Mouse (Mus musculus) yolk sac, embryonic 10.5 days (tissue): ENCODE results near the gene Gm45713.
A peak's percentile ranks its signal among the peaks of the same experiment; 100 is the strongest.

Source experiments
- DNase-seq: peaks from one replicate; pipeline ENCODE4 v3.0.0-alpha.2; 2017; ENCODE audit warnings: low spot score

The Gm45713 gene

DNA sequence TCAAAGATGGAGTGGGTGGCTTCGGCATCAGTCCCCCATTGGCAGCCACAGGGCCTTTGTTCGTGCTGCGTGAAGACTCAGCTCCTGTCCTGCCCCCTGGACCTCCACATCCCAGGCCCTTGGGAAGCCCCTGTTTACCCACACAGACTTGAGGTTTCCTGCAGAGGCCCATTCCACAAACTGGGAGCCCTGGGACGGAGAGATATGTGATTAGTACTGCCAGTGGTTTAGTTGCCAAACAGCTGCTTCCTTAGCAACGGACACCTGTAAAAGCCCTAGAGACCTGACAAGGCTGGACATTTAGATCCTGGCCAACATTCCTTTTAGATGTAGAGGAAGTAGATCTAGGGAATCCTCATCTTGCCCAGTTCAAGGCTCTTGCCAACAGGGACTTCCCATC lies 5.9 kb upstream of the Gm45713 start:
- DNase-seq: no peak

GRCm38 (mm10) chr7:45141319-45141718 lies 5.3 kb upstream of the Gm45713 start:
- no peak for DNase-seq

DNA sequence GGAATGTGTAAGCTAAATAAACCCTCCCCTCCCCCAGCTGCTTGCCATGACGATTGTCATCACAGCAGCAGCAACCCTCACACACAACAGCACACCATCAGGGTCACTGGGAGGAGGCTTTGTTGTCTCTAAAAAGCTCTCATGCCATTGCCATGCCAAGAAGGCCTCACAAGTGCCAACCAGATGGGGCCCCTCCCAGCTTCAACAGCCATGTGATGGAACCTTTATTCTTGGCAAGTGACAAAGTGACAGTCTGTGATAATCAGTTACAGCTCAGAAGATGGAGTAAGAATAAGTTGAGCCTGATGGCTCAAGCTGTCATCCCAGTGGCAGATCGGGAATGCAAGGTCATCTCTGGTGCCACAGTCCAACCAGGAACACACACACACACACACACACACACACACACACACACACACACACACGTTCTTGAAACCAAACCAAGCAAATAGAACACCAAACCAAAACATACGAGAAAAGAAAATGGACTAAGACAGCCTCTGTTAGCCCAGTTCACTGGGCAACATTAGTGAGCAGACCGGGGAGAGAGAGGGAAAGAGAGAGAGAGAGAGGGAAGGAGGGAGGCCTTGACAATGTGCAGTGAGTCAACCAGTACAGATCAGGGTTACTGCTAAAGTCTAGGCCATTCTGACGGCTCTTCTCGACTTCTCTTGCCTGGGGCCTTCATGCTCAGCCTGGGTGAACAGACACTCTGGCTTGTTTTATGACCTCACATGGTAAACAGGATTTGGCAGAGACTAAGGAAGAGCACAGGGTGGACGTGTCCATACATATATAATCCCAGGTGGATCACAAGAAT lies 4.1 kb upstream of the Gm45713 start:
- DNase-seq: no peak

DNA sequence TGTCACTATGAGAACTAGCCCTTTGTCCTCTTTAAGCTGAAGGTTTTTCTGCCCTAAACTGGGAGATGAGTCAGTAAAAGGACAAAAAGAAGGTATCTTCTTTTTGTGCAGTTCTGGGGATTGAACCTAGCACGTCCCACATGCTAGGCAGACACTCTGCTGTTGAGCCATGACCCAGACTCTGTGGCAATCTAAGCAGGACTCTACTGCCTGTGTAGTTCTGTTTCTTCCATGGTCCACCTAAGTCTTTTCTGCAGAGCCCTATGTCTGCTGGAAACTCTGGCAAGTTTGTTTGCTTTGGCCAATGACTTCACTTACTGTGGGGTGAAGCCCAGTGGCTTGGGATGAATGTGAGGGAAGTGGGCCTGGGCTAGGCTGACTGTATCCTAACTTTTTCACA lies 2.4 kb upstream of the Gm45713 start:
- DNase-seq: no peak

DNA sequence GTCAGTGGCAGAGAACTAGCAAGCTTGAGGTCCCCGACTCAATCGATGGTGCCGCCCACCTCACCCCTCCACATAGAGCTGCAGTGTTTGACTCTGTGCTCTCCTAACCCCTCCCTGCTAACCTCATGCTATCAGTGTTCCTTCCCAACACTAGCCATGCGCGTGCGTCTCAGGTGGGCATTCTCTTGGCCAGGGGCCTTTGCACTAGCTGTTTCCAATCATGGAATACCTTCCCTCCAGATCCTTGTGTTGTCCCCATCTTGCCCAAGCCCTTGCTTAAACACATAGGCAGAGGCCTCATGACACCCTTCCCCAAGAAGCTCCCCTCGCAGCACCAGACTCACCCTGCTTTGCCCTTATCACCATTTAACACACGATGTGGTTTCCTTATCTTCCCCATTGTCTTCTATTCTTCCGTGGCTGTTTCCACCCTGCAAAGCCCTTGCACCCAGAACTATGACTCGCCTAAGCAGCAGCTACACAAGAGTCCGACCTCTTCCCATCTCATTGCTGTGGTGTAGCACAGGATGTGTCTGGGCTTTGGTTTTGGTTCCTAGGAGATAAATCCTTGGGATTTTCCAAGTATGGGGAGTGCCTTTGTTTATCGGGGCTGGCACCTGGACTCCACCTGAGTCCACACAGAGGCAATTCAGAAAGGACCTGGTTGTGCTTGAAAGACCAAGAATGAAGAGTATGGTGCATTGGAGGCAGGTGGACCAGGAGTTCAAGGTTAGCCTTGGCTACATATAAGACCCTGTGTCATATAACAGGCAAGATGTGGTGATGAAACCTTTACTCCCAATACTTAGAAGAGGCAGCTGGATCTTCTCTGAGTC lies 1.4 kb upstream of the Gm45713 start:
- DNase-seq: no peak

GRCm38 (mm10) chr7:45135370-45135769 lies 661 bp downstream of the Gm45713 start:
- DNase-seq: no peak

- no peak for DNase-seq
Measured at GRCm38 (mm10) chr7:45134544-45135026, 1.4 kb downstream of the Gm45713 start.

DNA sequence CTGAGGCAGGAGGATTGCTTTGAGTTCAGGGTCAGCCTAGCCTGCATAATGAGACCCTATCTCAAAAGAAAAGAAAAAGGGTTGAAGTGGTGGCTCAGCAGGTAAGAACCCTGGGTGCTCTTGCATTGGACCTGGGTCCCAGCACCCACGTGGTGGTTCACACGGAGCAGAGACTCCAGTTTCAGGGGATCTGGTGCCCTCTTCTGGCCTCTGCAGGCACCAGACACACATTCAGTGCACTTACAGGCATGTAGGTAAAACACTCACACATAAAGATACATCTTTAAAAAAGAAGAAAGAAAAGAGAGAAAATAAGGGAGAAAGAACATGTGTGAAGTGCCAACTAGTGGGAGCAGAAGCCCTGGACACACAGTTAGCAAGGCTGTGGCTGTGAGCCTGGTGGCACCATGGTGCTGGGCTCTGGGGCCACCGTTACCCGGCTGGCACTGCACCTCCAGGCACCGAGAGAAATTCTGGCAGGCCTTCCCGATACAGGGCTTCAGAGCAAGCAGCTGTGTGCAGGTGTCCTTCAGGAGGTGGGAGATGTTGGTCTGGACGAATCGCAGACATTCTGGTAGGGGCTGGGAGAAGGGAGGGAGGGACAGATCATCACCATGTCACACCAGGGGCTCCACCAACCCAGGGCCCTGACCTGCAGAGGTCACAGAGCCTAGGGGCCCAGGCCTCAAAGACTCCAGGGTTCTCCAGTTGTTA lies 2.4 kb downstream of the Gm45713 start:
- DNase-seq: no peak

DNA sequence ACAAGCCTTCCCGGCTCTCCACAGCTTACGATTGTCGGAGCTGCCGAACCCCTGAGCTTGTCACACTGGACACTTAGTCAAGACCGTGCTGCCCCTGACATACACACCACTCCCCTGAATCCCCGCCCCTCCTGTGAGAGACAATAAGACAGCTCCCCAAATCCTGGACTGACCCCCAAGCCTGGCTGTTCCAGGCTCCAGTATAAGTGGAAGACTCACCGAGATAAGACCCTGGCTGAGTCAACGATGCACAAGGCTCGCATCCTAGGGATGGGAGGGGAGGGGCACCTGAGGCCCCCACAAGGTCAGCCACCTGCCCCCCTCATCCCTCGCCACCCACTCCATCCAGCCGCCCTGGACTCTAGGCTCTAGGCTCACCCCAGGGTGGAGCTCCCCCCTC lies 4.2 kb downstream of the Gm45713 start:
- no peak for DNase-seq

DNA sequence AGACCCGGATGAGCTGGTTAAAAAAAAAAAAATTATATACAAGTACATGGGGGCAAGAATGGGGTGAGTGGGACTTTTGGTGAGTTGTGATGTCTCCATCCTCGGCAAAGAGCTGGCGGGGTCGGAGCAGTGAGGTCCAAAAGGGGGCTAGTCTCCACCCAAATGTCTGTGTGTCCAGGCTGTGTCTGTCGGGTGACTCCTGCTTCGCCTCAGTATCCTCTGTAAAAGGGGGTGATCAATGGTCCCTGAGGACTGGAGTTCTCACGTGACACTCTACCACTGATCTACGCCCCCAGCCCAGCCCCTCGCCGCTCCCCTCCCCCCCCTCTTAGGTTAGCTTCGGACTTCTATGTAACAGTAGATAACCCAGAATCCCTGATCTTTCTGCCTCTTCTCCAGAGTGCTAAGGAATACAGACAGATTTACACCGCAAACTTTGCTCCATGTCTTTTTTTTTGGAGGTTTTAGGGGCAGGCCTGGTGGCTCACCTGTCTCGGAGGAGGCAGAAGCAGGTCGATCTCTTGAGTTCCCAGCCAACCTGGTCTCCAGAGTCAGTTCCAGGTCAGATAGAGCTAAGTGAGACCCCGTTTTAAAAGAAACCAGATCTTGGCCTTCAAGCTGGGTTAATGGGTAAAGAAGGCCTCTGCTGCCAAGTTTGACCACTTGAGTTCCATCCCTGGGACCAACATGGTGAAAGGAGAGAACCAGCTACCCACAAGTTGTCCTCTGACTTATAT lies 6.1 kb downstream of the Gm45713 start:
- DNase-seq: no peak

GRCm38 (mm10) chr7:45129318-45129717 lies 6.7 kb downstream of the Gm45713 start:
- DNase-seq: no peak

DNA sequence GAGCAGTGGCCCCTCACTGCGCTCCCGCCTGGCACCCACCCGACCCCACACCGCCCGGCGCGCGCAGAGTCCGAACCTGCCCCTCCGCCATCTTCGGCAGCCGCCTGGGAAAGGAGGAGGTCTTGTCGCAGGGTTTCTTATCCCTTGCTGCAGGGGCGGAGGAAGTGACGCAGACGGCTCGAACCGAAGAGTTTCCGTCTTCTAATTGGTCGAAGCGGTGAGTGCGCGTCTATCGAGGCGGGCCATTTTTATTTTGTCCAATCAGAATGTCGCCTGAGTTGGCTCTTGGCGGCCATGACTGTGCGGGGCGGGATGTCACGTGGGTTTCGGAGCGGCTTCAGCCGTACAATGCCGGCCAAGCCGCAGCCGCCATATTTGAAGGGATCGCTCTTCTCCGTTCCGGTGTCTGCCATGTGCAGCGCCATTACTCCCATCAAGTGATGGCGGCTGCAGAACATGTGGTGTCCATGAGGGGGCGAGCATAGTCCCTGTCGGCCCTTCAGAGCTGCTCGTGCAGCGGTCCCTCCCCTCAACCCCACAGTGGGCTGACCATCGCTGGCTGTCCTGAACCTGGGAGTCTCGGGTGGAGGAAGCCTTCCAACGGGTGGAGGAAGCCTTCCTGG lies 7.3 kb downstream of the Gm45713 start, which contains the start of gene Rpl13a:
Gene Rpl13a (minus strand): TSS at position 138 of the 623 bp plus-strand sequence.
- peak; percentile 99 for DNase-seq

DNA sequence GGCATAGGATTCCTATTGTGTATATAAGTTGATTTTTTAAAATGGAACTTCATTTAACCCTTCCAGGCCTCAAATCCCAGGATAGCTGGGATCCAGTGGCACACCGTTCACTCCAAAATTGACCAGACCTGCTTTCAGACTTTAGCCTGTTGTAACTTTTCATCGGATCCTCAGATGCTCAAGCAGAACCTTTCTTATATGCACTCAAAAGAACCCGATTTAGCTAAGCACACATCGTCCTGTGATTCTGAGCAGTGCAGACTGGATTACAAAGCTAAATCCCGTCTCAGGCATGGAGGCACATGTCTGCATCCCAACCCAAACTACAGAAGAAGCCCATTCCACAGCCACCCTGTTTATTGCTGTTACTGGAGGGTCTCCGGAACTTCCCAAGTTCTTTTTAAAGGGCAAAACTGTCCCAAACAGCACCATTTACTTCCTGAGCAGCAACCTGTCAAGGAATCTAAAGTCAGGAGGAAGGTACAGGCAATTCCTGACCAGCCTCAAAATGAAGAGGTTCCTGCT lies 8.3 kb downstream of the Gm45713 start:
- no peak for DNase-seq

- DNase-seq: no peak
Measured at GRCm38 (mm10) chr7:45126844-45127699, 9.0 kb downstream of the Gm45713 start.

- peak; percentile 29 for DNase-seq
Measured at GRCm38 (mm10) chr7:45126147-45126843, 9.7 kb downstream of the Gm45713 start.

- DNase-seq: peak; percentile 18
Measured at GRCm38 (mm10) chr7:45125649-45126048, 10.4 kb downstream of the Gm45713 start.

- DNase-seq: peak; percentile 66
Measured at GRCm38 (mm10) chr7:45125144-45125600, 10.9 kb downstream of the Gm45713 start.

GRCm38 (mm10) chr7:45124224-45125143 lies 11.5 kb downstream of the Gm45713 start, which contains the start of gene Rps11:
Rps11 (minus strand) TSS chr7:45124439.
- peak; percentile 99 for DNase-seq
